Mouse (Mus musculus): ENCODE data around the gene Zfp513. TPM values are rescaled to one million over a fixed set of nuclear protein-coding genes. Genes with fewer than 3 reads are reported as not detected.

Zfp513 gene
- polyA plus RNA-seq, 1 experiment from 2014 or later: 6.6 TPM

- H3K9me3 ChIP-seq (ENCODE audit: low read length): no peaks in the 10 kb centered on the region
- 82% methylated on average over 5 of the region's 5 CpGs for WGBS
- TF ChIP-seq CTCF (IDR thresholded peaks at IDR 0.05): no peak
- no peak for TF ChIP-seq EP300 (IDR thresholded peaks at IDR 0.05)
- no peaks in the 10 kb centered on the region for H3K27me3 ChIP-seq (replicated peaks; ENCODE audit: insufficient read depth, low read length)
- H3K4me1 ChIP-seq (ENCODE audit: insufficient read depth, low read depth, low read length): peaks cover 12% of the 10 kb centered on the region; the same call in 1 of the 2 replicates
- peaks cover 51% of the 10 kb centered on the region for H3K36me3 ChIP-seq (ENCODE audit: insufficient read depth, low read length)
- H3K27ac ChIP-seq (ENCODE audit: low read length): no peak overlapping the region
- H3K9ac ChIP-seq (replicated peaks; ENCODE audit: low read depth): no peak overlapping the region
- DNase-seq (ENCODE audit: low spot score) (no peak), ATAC-seq (no peak)
- no peak overlapping the region for H3K4me2 ChIP-seq (replicated peaks; ENCODE audit: low read depth, low read length)
- no peak overlapping the region for H3K4me3 ChIP-seq (ENCODE audit: low read depth, low read length)
Observed at GRCm38 (mm10) chr5:31198616-31199320, 3.3 kb downstream of the Zfp513 start.

GRCm38 (mm10) chr5:31198170-31198569 lies 3.9 kb downstream of the Zfp513 start:
- Histone ChIP-seq H3K9ac (replicated peaks; ENCODE audit: low read depth) (no peak overlapping the region), H3K4me2 (replicated peaks; ENCODE audit: low read depth, low read length) (no peak overlapping the region), H3K9me3 (ENCODE audit: low read length) (no peaks in the 10 kb centered on the region), H3K4me3 (ENCODE audit: low read depth, low read length) (no peak overlapping the region), H3K27ac (ENCODE audit: low read length) (no peak overlapping the region), H3K4me1 (ENCODE audit: insufficient read depth, low read depth, low read length) (peaks cover 12% of the 10 kb centered on the region; the same call in 1 of the 2 replicates), H3K27me3 (replicated peaks; ENCODE audit: insufficient read depth, low read length) (no peaks in the 10 kb centered on the region), H3K36me3 (ENCODE audit: insufficient read depth, low read length) (peaks cover 48% of the 10 kb centered on the region)
- ATAC-seq (no peak), DNase-seq (ENCODE audit: low spot score) (no peak)
- no peak for TF ChIP-seq CTCF (IDR thresholded peaks at IDR 0.05)
- TF ChIP-seq EP300 (IDR thresholded peaks at IDR 0.05): no peak
- 68% methylated on average over 9 of the region's 9 CpGs for WGBS

- ATAC-seq: no peak
- 93% methylated on average over 12 of the region's 12 CpGs for WGBS
Observed at GRCm38 (mm10) chr5:31197072-31197471, 5.0 kb downstream of the Zfp513 start.

GRCm38 (mm10) chr5:31196207-31196606 lies 5.9 kb downstream of the Zfp513 start:
- Histone ChIP-seq H3K4me1 (ENCODE audit: insufficient read depth, low read depth, low read length) (peaks cover 6% of the 10 kb centered on the region; the same call in 1 of the 2 replicates), H3K9me3 (ENCODE audit: low read length) (no peaks in the 10 kb centered on the region), H3K27me3 (replicated peaks; ENCODE audit: insufficient read depth, low read length) (no peaks in the 10 kb centered on the region), H3K9ac (replicated peaks; ENCODE audit: low read depth) (no peak overlapping the region), H3K27ac (ENCODE audit: low read length) (no peak overlapping the region), H3K4me2 (replicated peaks; ENCODE audit: low read depth, low read length) (no peak overlapping the region), H3K36me3 (ENCODE audit: insufficient read depth, low read length) (peaks cover 45% of the 10 kb centered on the region), H3K4me3 (ENCODE audit: low read depth, low read length) (no peak overlapping the region)
- WGBS: 90% methylated on average over 10 of the region's 10 CpGs
- ATAC-seq: no peak
- no peak for DNase-seq (ENCODE audit: low spot score)
- TF ChIP-seq CTCF (IDR thresholded peaks at IDR 0.05): no peak
- TF ChIP-seq EP300 (IDR thresholded peaks at IDR 0.05): no peak

More at GRCm38 (mm10) chr5:31197072-31197471, 5.0 kb downstream of the Zfp513 start:
- Histone ChIP-seq H3K27me3 (replicated peaks; ENCODE audit: insufficient read depth, low read length) (no peaks in the 10 kb centered on the region), H3K27ac (ENCODE audit: low read length) (no peak overlapping the region), H3K36me3 (ENCODE audit: insufficient read depth, low read length) (peaks cover 45% of the 10 kb centered on the region), H3K4me2 (replicated peaks; ENCODE audit: low read depth, low read length) (no peak overlapping the region), H3K4me3 (ENCODE audit: low read depth, low read length) (no peak overlapping the region), H3K9ac (replicated peaks; ENCODE audit: low read depth) (no peak overlapping the region), H3K9me3 (ENCODE audit: low read length) (no peaks in the 10 kb centered on the region), H3K4me1 (ENCODE audit: insufficient read depth, low read depth, low read length) (peaks cover 6% of the 10 kb centered on the region; the same call in 1 of the 2 replicates)
- no peak for DNase-seq (ENCODE audit: low spot score)
- no peak for TF ChIP-seq EP300 (IDR thresholded peaks at IDR 0.05)
- no peak for TF ChIP-seq CTCF (IDR thresholded peaks at IDR 0.05)

GRCm38 (mm10) chr5:31195671-31196070 lies 6.4 kb downstream of the Zfp513 start:
- Histone ChIP-seq H3K9ac (replicated peaks; ENCODE audit: low read depth) (no peak overlapping the region), H3K36me3 (ENCODE audit: insufficient read depth, low read length) (peaks cover 51% of the 10 kb centered on the region)

GRCm38 (mm10) chr5:31194486-31195485 lies 7.3 kb downstream of the Zfp513 start:
- WGBS: 86% methylated on average over 16 of the region's 16 CpGs
- no peak overlapping the region for H3K4me2 ChIP-seq (replicated peaks; ENCODE audit: low read depth, low read length)
- no peaks in the 10 kb centered on the region; the same call in 1 of the 2 replicates for H3K4me1 ChIP-seq (ENCODE audit: insufficient read depth, low read depth, low read length)
- H3K9me3 ChIP-seq (ENCODE audit: low read length): no peaks in the 10 kb centered on the region
- peaks cover 50% of the 10 kb centered on the region for H3K36me3 ChIP-seq (ENCODE audit: insufficient read depth, low read length)
- ATAC-seq (no peak), DNase-seq (ENCODE audit: low spot score) (no peak)
- H3K27ac ChIP-seq (ENCODE audit: low read length): no peak overlapping the region
- no peak overlapping the region for H3K9ac ChIP-seq (replicated peaks; ENCODE audit: low read depth)
- TF ChIP-seq CTCF (IDR thresholded peaks at IDR 0.05) (no peak), EP300 (IDR thresholded peaks at IDR 0.05) (no peak)
- no peak overlapping the region for H3K4me3 ChIP-seq (ENCODE audit: low read depth, low read length)
- H3K27me3 ChIP-seq (replicated peaks; ENCODE audit: insufficient read depth, low read length): no peaks in the 10 kb centered on the region

More at GRCm38 (mm10) chr5:31195671-31196070, 6.4 kb downstream of the Zfp513 start:
- peaks cover 2% of the 10 kb centered on the region; the same call in 1 of the 2 replicates for H3K4me1 ChIP-seq (ENCODE audit: insufficient read depth, low read depth, low read length)
- TF ChIP-seq CTCF (IDR thresholded peaks at IDR 0.05): no peak
- no peak for TF ChIP-seq EP300 (IDR thresholded peaks at IDR 0.05)
- H3K9me3 ChIP-seq (ENCODE audit: low read length): no peaks in the 10 kb centered on the region
- DNase-seq (ENCODE audit: low spot score): no peak
- ATAC-seq: no peak
- no peak overlapping the region for H3K4me3 ChIP-seq (ENCODE audit: low read depth, low read length)
- H3K27ac ChIP-seq (ENCODE audit: low read length): no peak overlapping the region
- no peak overlapping the region for H3K4me2 ChIP-seq (replicated peaks; ENCODE audit: low read depth, low read length)
- no peaks in the 10 kb centered on the region for H3K27me3 ChIP-seq (replicated peaks; ENCODE audit: insufficient read depth, low read length)
- 91% methylated on average over 4 of the region's 4 CpGs for WGBS
